Mouse (Mus musculus) CH12.LX (cell line): Measurements from ENCODE around the gene Axdnd1. TPM values are rescaled to one million over a fixed set of nuclear protein-coding genes. Genes with fewer than 3 reads are reported as not detected.

Experiments
- DNase-seq: peaks from one replicate; pipeline ENCODE4 v3.0.0-alpha.2; 2013; ENCODE audit errors: extremely low read depth
- H3K27ac ChIP-seq: 2 replicates; pipeline ENCODE4 v1.5.1; 2012; ENCODE audit warnings: low read depth, mild to moderate bottlenecking, control low read depth, moderate library complexity; ENCODE audit not compliant: insufficient read depth
- H3K27me3 ChIP-seq: replicated peaks from 2 replicates; pipeline ENCODE3; 2012; ENCODE audit warnings: inconsistent platforms
- H3K36me3 ChIP-seq, 2 experiments: replicated peaks in 1 of 2; 2 replicates each; pipeline versions ENCODE3 to v1.6.1; 2012; ENCODE audit warnings: inconsistent platforms in 1 of 2, low read length in 1 of 2, mild to moderate bottlenecking in 1 of 2, mixed read lengths in 1 of 2, moderate library complexity in 1 of 2; ENCODE audit not compliant: control insufficient read depth in 1 of 2, insufficient read depth in 1 of 2
- H3K4me1 ChIP-seq, 2 experiments: 2 replicates each; pipeline ENCODE4 v1.6.1; 2012; ENCODE audit warnings: inconsistent platforms in 1 of 2, moderate library complexity in 1 of 2; ENCODE audit not compliant: insufficient read depth in 2 of 2, control insufficient read depth in 1 of 2
- H3K4me2 ChIP-seq: 2 replicates; pipeline ENCODE4 v1.6.1; 2012; ENCODE audit warnings: low read depth, mild to moderate bottlenecking, control low read depth; ENCODE audit not compliant: poor library complexity, insufficient read depth, severe bottlenecking
- H3K4me3 ChIP-seq, 3 experiments: fragments of 150-350 bp in 1 of 3; sonication (generic) in 1 of 3; replicated peaks in 1 of 3; 2 replicates each; pipeline versions ENCODE3 to v1.5.1; 2011 to 2012; ENCODE audit warnings: low read depth in 2 of 3, low read length in 2 of 3, mild to moderate bottlenecking in 2 of 3, moderate library complexity in 2 of 3, control low read depth in 1 of 3, improper control_type of control experiment in 1 of 3, inconsistent platforms in 1 of 3, mixed read lengths in 1 of 3; ENCODE audit not compliant: poor library complexity in 1 of 3
- H3K79me2 ChIP-seq: replicated peaks from 2 replicates; pipeline ENCODE4 v1.6.1; 2012; ENCODE audit warnings: mild to moderate bottlenecking, moderate library complexity; ENCODE audit not compliant: control insufficient read depth, poor library complexity, insufficient read depth, severe bottlenecking; ENCODE audit errors: extremely low read depth
- H3K9ac ChIP-seq: 2 replicates; pipeline ENCODE4 v1.6.1; 2012; ENCODE audit warnings: low read depth, mild to moderate bottlenecking, control low read depth, moderate library complexity; ENCODE audit not compliant: insufficient read depth
- H3K9me3 ChIP-seq: replicated peaks from 2 replicates; pipeline ENCODE3; 2012; ENCODE audit warnings: low read length, inconsistent platforms, mixed read lengths
- CTCF ChIP-seq, 2 experiments: IDR thresholded peaks in 1 of 2; conservative IDR thresholded peaks in 1 of 2; 2 replicates each; pipeline ENCODE4 v1.5.1; 2011 to 2012; ENCODE audit warnings: low read depth in 2 of 2, low read length in 2 of 2, improper control_type of control experiment in 1 of 2, inconsistent platforms in 1 of 2, mild to moderate bottlenecking in 1 of 2, moderate library complexity in 1 of 2
- EP300 ChIP-seq: IDR thresholded peaks from 2 replicates; pipeline ENCODE4 v1.6.1; 2011; ENCODE audit warnings: low read length, improper control_type of control experiment
- HCFC1 ChIP-seq: IDR thresholded peaks from 2 replicates; pipeline ENCODE4 v1.6.1; 2012; ENCODE audit warnings: low read depth, mild to moderate bottlenecking, inconsistent platforms, low read length, improper control_type of control experiment
- IRF4 ChIP-seq: IDR thresholded peaks from 2 replicates; pipeline ENCODE4 v1.6.1; 2014; ENCODE audit warnings: low read depth, mild to moderate bottlenecking, inconsistent platforms, low read length, improper control_type of control experiment
- JUN ChIP-seq: IDR thresholded peaks from 2 replicates; pipeline ENCODE4 v1.6.1; 2011; ENCODE audit warnings: low read depth, mild to moderate bottlenecking, low read length, improper control_type of control experiment, moderate library complexity; ENCODE audit not compliant: insufficient read depth
- JUND ChIP-seq: conservative IDR thresholded peaks from 2 replicates; pipeline ENCODE4 v1.6.1; 2011; ENCODE audit warnings: low read depth, low read length, improper control_type of control experiment
- KAT2A ChIP-seq: IDR thresholded peaks from 2 replicates; pipeline ENCODE4 v1.6.1; 2012; ENCODE audit warnings: low read length, improper control_type of control experiment, inconsistent platforms; ENCODE audit not compliant: insufficient replicate concordance
- MAFK ChIP-seq: IDR thresholded peaks from 2 replicates; pipeline ENCODE4 v1.6.1; 2011; ENCODE audit warnings: low read length, improper control_type of control experiment; ENCODE audit not compliant: insufficient replicate concordance
- MXI1 ChIP-seq: IDR thresholded peaks from 2 replicates; pipeline ENCODE4 v1.6.1; 2011; ENCODE audit warnings: mild to moderate bottlenecking, low read depth, low read length, improper control_type of control experiment
- MYC ChIP-seq: IDR thresholded peaks from 2 replicates; pipeline ENCODE4 v1.6.1; 2011; ENCODE audit warnings: low read depth, mild to moderate bottlenecking, improper control_type of control experiment, low read length
- NRF1 ChIP-seq: IDR thresholded peaks from 2 replicates; pipeline ENCODE4 v1.6.1; 2014; ENCODE audit warnings: low read depth, mild to moderate bottlenecking, inconsistent platforms, low read length, improper control_type of control experiment, moderate library complexity
- POLR2AphosphoS2 ChIP-seq: IDR thresholded peaks from 2 replicates; pipeline ENCODE4 v1.6.1; 2011; ENCODE audit warnings: low read depth, low read length, improper control_type of control experiment
- RAD21 ChIP-seq: IDR thresholded peaks from 2 replicates; pipeline ENCODE4 v1.6.1; 2011; ENCODE audit warnings: low read depth, mild to moderate bottlenecking, low read length, improper control_type of control experiment, moderate library complexity
- SMC3 ChIP-seq: IDR thresholded peaks from 2 replicates; pipeline ENCODE4 v1.6.1; 2011; ENCODE audit warnings: low read depth, low read length, improper control_type of control experiment
- TBP ChIP-seq: conservative IDR thresholded peaks from 2 replicates; pipeline ENCODE4 v1.6.1; 2011; ENCODE audit warnings: low read depth, low read length, improper control_type of control experiment
- TCF12 ChIP-seq: IDR thresholded peaks from 2 replicates; pipeline ENCODE4 v1.6.1; 2014; ENCODE audit warnings: low read depth, mild to moderate bottlenecking, inconsistent platforms, low read length, improper control_type of control experiment
- UBTF ChIP-seq: IDR thresholded peaks from 2 replicates; pipeline ENCODE4 v1.6.1; 2012; ENCODE audit warnings: low read depth, mild to moderate bottlenecking, inconsistent platforms, low read length, improper control_type of control experiment, moderate library complexity
- dilution Hi-C: fragments of 300-500 bp; cut with MboI; formaldehyde crosslinking; loops from 2 replicates; pipeline ENCODE4 v1.14.3; 2020; ENCODE audit warnings: low sequenced_read_pairs; ENCODE audit not compliant: extremely low pct_unique_long_range_greater_than_20kb, extremely low pct_ligation_motif_present
- in situ Hi-C: fragments of 300-500 bp; cut with MboI; formaldehyde crosslinking; loops from 3 replicates; pipeline ENCODE4 v1.14.3; 2019; ENCODE audit warnings: low sequenced_read_pairs, low pct_ligation_motif_present, low pct_unique_long_range_greater_than_20kb, mixed read lengths
- polyA plus RNA-seq: library from polyadenylated mRNA; unstranded; fragments of >175 nt; gene quantifications from 2 replicates; pipeline ENCODE4 v1.2.1, GENCODE M21; 2012; ENCODE audit warnings: low read depth; ENCODE audit not compliant: insufficient read length
- total RNA-seq, 2 experiments: library from RNA; depleted of rRNA; stranded (reverse); fragments of 300-350 nt in 1 of 2; fragments of >200 nt in 1 of 2; gene quantifications; 2 replicates each; pipeline ENCODE4 v1.2.3; 2012 to 2014

The Axdnd1 gene
- total and polyA plus RNA-seq, 3 experiments = not detected

DNA sequence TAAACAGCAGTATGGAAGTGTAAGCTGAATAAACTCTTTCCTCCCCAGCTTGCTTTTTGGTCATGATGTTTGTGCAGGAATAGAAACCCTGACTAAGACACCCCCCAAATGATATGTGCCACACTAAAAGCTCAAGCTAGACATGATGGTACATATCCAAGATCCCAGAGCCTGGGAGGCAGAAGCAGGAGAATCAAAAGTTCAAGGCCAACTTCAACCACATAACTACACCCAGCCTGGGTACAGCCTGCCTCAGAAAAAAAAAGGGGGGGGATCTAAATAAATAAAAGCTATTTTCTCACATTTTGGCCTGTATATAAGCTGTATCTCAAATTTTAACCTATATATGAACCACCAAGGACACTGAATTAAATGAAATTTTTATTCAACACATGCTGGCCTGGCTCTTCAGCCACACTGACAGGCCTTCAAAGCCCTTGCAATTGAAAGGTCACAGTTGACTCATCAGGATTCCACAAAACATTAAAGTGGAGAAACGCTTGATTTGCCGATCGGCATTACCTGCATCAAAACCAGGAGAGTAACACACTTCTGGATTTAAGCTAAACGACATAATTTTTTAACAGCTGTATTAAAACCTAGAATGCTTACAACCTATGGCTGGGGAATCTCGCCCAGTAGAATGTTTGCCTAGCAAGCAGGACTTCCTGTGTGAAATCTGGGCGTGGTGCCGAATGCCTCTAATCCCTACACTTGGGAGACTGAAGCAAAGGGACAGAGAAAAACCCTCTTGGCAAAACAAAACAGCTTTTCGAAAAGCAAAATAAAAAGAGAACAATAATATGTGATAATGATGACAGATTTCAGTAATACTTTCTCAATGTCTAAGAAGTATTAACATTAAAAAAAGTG is 43.3 kb upstream of the Axdnd1 start:
- Histone ChIP-seq H3K4me2 (no peak overlapping the region), H3K79me2 (no peaks in the 10 kb centered on the region; the same call in 1 of the 2 replicates), H3K36me3 (peaks cover 3 to 22% of the 10 kb centered on the region in 2 experiments), H3K9ac (no peak overlapping the region), H3K4me3 (no peak overlapping the region), H3K4me1 (peaks cover 8 to 12% of the 10 kb centered on the region in 2 experiments; a peak in 3 of 4 replicates), H3K9me3 (peaks cover 6% of the 10 kb centered on the region), H3K27ac (no peak overlapping the region), H3K27me3 (no peaks in the 10 kb centered on the region)
- DNase-seq = no peak
- in situ Hi-C loops = no loop called here
- dilution Hi-C loops = no loop called here
- TF ChIP-seq RAD21 (no peak), TBP (no peak), EP300 (no peak), MXI1 (no peak), POLR2AphosphoS2 (no peak), TCF12 (no peak), MAFK (no peak), SMC3 (no peak), NRF1 (no peak), HCFC1 (no peak), JUN (no peak), JUND (no peak), MYC (no peak), KAT2A (no peak)
- TF ChIP-seq, all 38 proteins: peak for 0

DNA sequence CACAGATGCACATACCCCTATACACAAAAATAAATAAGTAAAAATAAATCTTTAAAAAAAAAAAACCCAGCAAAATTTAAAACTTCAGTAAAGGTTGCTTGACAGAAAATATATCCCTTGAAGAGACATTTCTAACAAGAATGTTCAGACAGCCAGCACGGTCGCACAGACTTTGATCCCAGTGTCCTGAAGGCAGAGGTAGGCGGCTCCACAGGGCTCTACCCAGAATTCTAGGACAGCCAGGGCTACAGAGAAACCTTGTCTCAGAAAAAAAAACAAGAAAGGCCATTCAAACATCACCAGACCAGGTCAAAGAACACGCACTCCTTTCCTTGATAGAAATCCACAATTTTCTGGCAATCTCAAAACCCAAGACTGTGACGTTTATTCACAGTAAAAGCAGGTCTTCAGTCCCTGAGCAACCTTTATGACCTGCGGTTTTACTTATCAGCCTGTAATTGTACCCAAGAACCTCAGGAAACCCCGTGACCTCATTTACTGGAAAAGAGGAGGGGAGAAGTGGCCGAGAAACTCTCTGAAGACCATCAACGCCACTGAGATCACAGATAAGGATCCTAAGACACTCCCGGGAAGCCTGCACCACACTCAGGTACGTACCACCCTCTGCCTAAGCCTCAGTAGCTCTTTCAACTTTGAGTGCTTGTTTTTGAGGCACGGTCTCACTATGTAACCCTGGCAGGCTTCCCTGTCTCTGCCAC is 41.5 kb upstream of the Axdnd1 start:
- H3K9ac ChIP-seq = no peak overlapping the region
- H3K4me2 ChIP-seq = no peak overlapping the region
- no peak overlapping the region for H3K27ac ChIP-seq
- peaks cover 8 to 14% of the 10 kb centered on the region in 2 experiments; a peak in 3 of 4 replicates for H3K4me1 ChIP-seq
- peaks cover 6% of the 10 kb centered on the region for H3K9me3 ChIP-seq
- in situ Hi-C loops (no loop called here), dilution Hi-C loops (no loop called here)
- no peak for DNase-seq
- H3K79me2 ChIP-seq = no peaks in the 10 kb centered on the region; the same call in 1 of the 2 replicates
- H3K27me3 ChIP-seq = no peaks in the 10 kb centered on the region
- TF ChIP-seq IRF4 = no peak
- no peak for TF ChIP-seq KAT2A
- no peak for TF ChIP-seq MXI1
- TF ChIP-seq NRF1 = no peak
- TF ChIP-seq MYC = no peak
- no peak for TF ChIP-seq CTCF (conservative IDR thresholded peaks at IDR 0.05 in 1 of 2, IDR thresholded peaks at IDR 0.05 in 1 of 2; ENCODE audit: low read depth in 2 of 2, low read length in 2 of 2)
- no peak for TF ChIP-seq UBTF
- H3K4me3 ChIP-seq = no peak overlapping the region
- H3K36me3 ChIP-seq = peaks cover 3 to 19% of the 10 kb centered on the region in 2 experiments
